Mouse (Mus musculus) ES-Bruce4 (cell line): Measurements from ENCODE around the gene Ranbp17. TPM values are rescaled to one million over a fixed set of nuclear protein-coding genes. Genes with fewer than 3 reads are reported as not detected.

Experiments used
- H3K27ac ChIP-seq: 2 replicates; pipeline ENCODE4 v1.5.1; 2012; ENCODE audit warnings: low read length, inconsistent platforms; ENCODE audit not compliant: insufficient read depth
- H3K27me3 ChIP-seq: 2 replicates; pipeline ENCODE4 v1.6.1; 2012; ENCODE audit warnings: mild to moderate bottlenecking, low read length, inconsistent platforms; ENCODE audit not compliant: control insufficient read depth, poor library complexity, insufficient read depth, severe bottlenecking
- H3K36me3 ChIP-seq: 2 replicates; pipeline ENCODE4 v1.6.1; 2012; ENCODE audit warnings: inconsistent platforms, mild to moderate bottlenecking, low read length, moderate library complexity; ENCODE audit not compliant: control insufficient read depth, poor library complexity, insufficient read depth, severe bottlenecking
- H3K4me1 ChIP-seq: one replicate; pipeline ENCODE4 v1.8.1; 2011; ENCODE audit warnings: low read length; ENCODE audit not compliant: control insufficient read depth, insufficient read depth
- H3K4me3 ChIP-seq: 2 replicates; pipeline ENCODE4 v1.5.1; 2011; ENCODE audit warnings: low read depth, mild to moderate bottlenecking, low read length
- H3K9ac ChIP-seq: 2 replicates; pipeline ENCODE4 v1.6.1; 2012; ENCODE audit warnings: low read depth, mild to moderate bottlenecking, inconsistent platforms; ENCODE audit not compliant: poor library complexity, severe bottlenecking
- H3K9me3 ChIP-seq: replicated peaks from 2 replicates; pipeline ENCODE4 v1.6.1; 2012; ENCODE audit warnings: mild to moderate bottlenecking, low read length, inconsistent platforms; ENCODE audit not compliant: control insufficient read depth, poor library complexity, insufficient read depth, severe bottlenecking
- CTCF ChIP-seq: IDR thresholded peaks from one replicate; pipeline ENCODE4 v1.8.1; 2011; ENCODE audit warnings: low read depth, low read length
- EP300 ChIP-seq: IDR thresholded peaks from 2 replicates; pipeline ENCODE4 v1.6.1; 2011; ENCODE audit warnings: low read depth, low read length; ENCODE audit not compliant: insufficient read depth
- POLR2A ChIP-seq: IDR thresholded peaks from one replicate; pipeline ENCODE4 v1.8.1; 2011; ENCODE audit warnings: low read length; ENCODE audit not compliant: insufficient read depth
- polyA plus RNA-seq: library from polyadenylated mRNA; stranded (reverse); fragments of >200 nt; gene quantifications from 2 replicates; pipeline ENCODE4 v1.2.4, GENCODE M21; 2011; ENCODE audit warnings: low read depth; ENCODE audit not compliant: missing spikeins, insufficient read depth, insufficient read length

Ranbp17 gene
- polyA plus RNA-seq, 1 experiment: 54.8 TPM

- Histone ChIP-seq H3K9me3 (peaks cover 15% of the 10 kb centered on the region), H3K36me3 (no peaks in the 10 kb centered on the region), H3K9ac (peak overlapping the region; percentile 19; the same call in 1 of the 2 replicates), H3K4me3 (peak overlapping the region; percentile 15), H3K27me3 (peaks cover 55% of the 10 kb centered on the region), H3K27ac (no peak overlapping the region), H3K4me1 (no peaks in the 10 kb centered on the region)
- no peak for TF ChIP-seq EP300
- TF ChIP-seq CTCF: no peak
- TF ChIP-seq POLR2A: no peak
These were observed 312.6 kb downstream of the Ranbp17 start for GRCm38 (mm10) chr11:33200764-33201625.

DNA sequence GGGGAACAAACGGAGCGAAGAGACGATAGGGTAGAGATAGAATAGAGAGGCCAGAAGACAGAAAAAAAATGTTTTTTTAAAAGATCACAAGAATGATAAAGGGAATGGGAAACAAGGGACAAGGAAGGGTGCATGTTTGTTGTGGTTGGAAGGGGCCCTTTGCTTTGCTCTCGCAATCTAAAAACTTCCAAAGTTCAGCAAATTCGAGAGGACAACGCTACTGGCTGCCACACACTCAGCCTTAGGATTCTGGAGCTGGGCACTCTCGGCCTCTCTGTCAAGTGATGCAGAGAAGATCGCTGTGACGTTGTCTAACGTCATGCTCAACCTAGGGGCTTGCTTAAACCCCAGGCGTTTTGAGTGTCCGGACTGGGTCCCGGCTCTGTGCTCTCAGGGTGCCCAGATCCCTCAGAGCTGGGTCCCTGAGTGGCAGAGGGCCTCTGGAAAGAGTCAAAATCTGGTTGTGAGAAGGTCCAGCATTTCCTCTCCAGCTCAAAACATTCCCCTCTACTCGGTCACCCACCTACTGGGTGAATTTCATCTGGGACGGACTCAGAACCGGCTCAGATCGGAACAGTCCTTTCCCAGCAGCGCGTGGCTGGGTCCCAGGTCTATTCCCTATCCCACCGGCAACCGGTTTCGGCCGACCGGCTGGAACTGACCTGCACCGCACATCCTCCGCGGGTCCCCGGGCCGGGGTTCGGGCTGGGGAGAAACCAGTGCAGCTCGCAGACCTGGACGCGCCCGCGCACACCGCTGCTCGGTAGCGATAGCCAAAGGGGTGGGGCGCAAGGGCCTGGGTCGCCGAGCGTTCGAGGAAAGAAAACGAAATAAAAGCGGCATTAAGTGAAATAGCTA is 313.4 kb downstream of the Ranbp17 start:
- H3K27ac ChIP-seq: no peak overlapping the region
- TF ChIP-seq POLR2A (no peak), CTCF (no peak), EP300 (no peak)
- peak overlapping the region; percentile 19; the same call in 1 of the 2 replicates for H3K9ac ChIP-seq
- no peaks in the 10 kb centered on the region for H3K4me1 ChIP-seq
- H3K27me3 ChIP-seq: peaks cover 63% of the 10 kb centered on the region
- H3K36me3 ChIP-seq: no peaks in the 10 kb centered on the region
- H3K4me3 ChIP-seq: peak overlapping the region; percentile 13
- peaks cover 15% of the 10 kb centered on the region for H3K9me3 ChIP-seq

DNA sequence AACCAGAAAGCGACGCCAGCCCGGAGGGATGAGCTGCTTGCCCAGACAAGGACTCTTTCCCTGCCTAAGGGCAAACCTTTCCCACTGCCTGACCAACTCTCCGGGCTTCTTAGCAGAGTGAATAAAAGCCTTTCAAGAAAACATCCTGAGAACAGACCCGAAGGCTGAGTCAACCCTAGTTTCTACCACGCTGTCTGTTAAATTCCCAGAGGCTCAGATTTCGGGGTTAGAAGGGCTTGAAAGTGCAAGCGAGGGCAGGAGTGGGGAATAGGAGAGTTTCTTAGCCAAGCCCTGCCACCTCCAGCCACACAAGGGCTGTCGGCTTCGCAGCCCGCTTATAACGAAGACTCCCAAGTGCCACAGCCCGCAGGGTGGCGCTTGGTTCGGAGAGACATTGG is 314.4 kb downstream of the Ranbp17 start:
- TF ChIP-seq EP300: no peak
- no peak for TF ChIP-seq CTCF
- no peak for TF ChIP-seq POLR2A
- peaks cover 15% of the 10 kb centered on the region for H3K9me3 ChIP-seq
- H3K27me3 ChIP-seq: peaks cover 59% of the 10 kb centered on the region
- no peaks in the 10 kb centered on the region for H3K36me3 ChIP-seq
- H3K27ac ChIP-seq: no peak overlapping the region
- no peak overlapping the region for H3K4me3 ChIP-seq
- no peaks in the 10 kb centered on the region for H3K4me1 ChIP-seq
- no peak overlapping the region for H3K9ac ChIP-seq

DNA sequence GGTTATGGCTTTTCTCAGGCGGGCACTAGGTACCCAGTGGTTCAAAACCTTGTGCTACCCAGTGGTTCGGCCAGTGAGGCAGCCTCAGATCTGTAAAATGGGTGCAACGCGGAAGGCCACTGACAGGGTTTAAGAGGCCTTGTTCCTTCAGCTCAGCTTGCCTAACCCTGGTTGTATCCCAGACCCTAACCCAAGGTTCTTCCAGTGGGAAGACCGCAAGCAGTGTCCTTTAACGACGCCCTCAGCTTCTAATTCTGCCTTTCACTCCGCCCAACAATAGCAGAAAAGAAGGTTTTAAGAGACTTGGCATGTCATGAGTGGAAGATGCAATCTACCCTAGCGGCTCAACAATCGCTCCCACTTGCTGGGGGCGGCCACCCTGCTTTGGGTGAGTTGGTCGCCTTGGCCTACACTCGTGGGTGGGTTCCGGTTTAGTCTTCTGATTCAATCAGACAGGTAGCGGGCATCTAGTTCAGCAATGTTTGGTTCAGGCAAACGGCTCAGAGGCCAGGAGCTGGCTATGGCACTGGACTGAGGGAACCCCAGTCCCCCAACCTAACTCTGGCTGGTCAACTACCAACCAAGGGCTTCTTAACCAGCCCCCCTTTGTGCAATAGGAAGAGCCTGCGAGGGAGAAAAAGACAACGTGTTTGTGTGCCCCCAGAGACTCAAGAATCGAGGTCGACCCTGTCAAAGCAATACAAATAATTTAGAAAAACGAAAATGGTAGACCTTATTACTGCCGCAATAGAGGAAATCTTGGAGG is 315.0 kb downstream of the Ranbp17 start:
- H3K4me3 ChIP-seq: no peak overlapping the region
- H3K4me1 ChIP-seq: no peaks in the 10 kb centered on the region
- no peak overlapping the region for H3K9ac ChIP-seq
- TF ChIP-seq CTCF (no peak), POLR2A (no peak), EP300 (no peak)
- H3K27me3 ChIP-seq: peaks cover 57% of the 10 kb centered on the region
- H3K27ac ChIP-seq: no peak overlapping the region
- H3K36me3 ChIP-seq: no peaks in the 10 kb centered on the region
- H3K9me3 ChIP-seq: peaks cover 15% of the 10 kb centered on the region

GRCm38 (mm10) chr11:33197673-33198072 is 315.9 kb downstream of the Ranbp17 start:
- H3K36me3 ChIP-seq: no peaks in the 10 kb centered on the region
- TF ChIP-seq CTCF: no peak
- no peak overlapping the region for H3K9ac ChIP-seq
- peaks cover 50% of the 10 kb centered on the region for H3K27me3 ChIP-seq
- H3K4me3 ChIP-seq: no peak overlapping the region
- no peaks in the 10 kb centered on the region for H3K4me1 ChIP-seq
- no peak overlapping the region for H3K27ac ChIP-seq
- peaks cover 15% of the 10 kb centered on the region for H3K9me3 ChIP-seq
